Mouse (Mus musculus) liver, adult (tissue): ENCODE data around the gene Inpp5a.

Source experiments
- GATA4 ChIP-seq: IDR thresholded peaks from 2 replicates; pipeline ENCODE4 v1.6.1; 2014; ENCODE audit warnings: mild to moderate bottlenecking, low read length; ENCODE audit not compliant: insufficient replicate concordance

Inpp5a gene

DNA sequence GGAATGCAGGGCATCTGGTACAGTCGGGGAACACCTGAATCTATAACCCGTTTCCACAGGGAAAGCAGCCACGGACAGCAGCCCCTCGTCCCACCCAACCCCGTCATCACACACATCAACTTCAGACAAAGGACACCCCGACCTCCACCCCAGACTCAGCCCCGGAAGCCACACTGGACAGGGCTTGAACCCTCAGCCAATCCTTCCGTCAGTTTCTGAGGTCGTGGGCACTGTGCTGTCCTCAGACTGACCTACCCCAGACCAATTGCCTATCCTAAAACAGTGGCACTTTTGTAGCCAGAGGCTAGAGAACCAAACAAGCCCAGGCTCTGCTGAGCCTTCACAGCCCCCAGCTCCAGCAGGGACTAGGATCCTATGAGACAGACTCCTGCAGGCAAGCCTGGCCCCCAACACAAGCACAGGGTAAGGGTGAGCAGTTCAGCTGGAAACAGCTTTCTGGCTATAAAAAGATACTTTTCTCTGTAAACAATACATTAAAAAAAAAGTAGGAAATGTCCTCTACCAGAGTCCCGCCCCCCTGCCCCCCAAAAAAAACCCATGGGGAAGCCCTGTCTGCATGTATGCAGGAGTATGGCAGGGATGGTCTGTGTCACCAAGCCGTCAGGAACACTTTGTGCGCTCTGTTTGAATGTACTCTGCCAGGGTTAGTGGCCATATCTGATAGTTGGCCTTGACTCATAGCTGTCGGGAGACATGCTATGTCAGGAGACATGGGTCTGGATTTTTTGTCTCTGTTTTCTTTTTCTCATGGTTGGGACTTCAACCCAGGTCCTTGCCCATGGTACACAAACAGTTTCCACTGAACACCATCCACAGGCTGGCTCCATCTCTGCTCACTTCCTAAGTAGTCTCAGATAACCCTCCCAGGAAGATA lies 23.7 kb upstream of the Inpp5a start:
- TF ChIP-seq GATA4: peak; percentile 62; the same call in 1 of the 2 replicates

DNA sequence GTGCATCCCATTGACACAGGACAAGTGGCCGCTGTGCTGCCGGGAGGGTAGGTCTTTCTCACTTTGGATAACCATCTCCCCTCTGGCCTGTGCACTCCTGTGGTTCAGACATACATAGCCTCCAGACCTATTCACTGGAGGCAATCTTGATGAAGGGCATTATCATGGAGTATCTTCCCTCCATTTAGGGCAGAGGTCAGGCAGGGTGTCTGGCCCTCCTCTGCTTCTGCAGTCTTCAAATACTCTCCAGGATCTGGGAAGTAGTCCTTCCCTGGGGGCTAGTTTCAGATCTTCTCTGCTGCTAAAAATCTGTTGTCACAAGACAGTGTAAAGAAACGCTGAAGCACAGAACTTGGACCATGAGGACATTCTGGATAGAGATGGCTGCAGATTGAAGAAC lies 22.8 kb upstream of the Inpp5a start:
- no peak for TF ChIP-seq GATA4

DNA sequence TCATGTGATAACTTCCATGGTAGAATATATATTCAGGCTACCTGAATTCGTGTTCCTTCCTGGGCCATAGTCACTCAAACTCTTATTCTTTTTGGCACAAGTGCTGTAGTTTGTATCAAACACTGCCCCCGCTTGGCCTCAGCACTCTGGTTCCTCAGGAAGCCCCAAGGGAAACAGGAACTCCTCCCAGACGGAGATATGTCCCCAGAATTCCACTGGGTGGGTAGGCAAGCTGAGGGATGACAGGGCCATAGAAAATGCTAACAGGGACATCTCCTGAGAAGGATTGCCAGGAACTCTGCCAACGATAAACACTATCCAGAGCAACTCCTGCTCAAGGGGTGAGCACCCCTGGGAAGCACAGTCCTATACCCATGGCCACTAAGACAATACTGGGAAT lies 22.4 kb upstream of the Inpp5a start:
- TF ChIP-seq GATA4: peak; percentile 90; the same call in 1 of the 2 replicates

DNA sequence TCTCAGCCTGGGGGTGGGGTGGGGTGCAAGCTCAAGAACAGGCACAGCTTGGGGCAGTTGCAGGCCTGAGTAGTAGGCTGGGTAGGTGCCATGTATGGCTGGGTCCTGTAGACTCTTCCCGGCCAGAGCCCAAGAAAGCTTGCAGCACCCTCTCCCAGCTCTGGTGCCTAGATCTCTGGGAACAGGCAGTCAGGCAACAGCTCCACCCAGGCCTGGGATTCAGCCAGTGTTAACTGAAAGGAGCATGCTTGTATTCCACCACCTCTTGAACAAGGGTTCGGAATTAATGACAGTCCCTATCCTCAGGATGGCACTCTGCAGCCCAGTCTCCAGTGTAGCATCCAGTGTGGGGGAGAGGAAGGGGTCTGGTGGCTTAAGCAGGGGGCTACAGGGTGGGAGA lies 20.7 kb upstream of the Inpp5a start:
- no peak for TF ChIP-seq GATA4

DNA sequence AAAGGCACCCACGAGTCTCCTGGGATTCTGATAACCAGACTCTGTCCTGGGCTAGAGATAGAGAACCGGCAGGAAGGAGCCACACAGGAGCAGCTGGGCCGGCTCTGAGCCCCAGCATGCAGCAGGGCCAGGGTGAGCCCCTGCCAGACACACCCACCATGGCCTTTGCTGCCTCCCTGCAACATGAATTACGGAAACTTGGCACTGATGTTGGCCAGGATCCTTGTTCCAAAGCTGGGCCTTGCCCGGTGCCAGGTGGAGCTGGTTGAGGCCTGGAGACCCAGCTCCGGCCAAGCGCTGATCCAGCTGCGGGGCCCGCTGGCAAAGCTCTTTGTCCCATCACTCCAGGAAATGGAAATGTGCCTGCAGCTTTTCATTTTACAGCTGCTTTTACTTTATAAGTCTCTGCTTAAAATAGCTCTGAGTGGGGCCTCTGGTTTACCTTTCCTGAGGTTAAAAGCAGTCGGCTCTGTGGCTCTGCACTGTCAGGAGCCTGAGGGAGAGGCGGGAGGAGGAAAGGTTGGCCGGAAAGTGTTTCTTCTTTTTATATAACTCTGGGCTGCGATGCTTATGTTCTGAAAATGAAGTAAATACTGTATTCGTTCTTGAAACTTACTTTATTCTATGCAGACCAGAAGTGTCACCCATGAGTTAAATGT lies 20.1 kb upstream of the Inpp5a start:
- peak; percentile 89; the same call in 1 of the 2 replicates for TF ChIP-seq GATA4

DNA sequence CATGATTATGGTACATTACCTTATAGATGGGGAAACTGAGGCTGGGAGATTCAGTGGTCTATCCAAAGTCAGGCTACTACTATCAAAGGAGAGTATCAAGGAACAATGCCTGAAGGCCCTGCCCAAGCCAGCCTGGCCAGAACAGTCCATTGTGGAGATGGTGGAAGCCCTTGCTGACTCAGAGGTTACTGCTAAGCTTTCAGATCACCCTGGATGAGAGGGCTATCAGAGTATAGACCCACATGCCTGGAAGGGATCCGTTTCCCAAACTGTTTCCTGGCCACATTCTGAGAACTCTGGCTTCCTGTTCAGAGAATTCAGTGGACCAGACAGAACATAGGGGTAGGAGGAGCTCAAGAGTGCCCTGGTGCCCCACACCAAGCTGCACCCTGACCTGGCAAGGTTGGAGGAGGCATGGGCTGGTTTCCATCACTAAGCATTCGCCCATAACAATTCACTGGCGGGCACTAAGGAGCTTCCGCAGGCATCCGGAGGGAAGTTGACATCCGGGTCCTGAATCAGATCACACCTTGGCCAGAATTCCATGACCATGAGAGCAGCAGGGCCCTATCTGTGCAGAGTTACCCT lies 19.3 kb upstream of the Inpp5a start:
- TF ChIP-seq GATA4: peak; percentile 53; the same call in 1 of the 2 replicates

DNA sequence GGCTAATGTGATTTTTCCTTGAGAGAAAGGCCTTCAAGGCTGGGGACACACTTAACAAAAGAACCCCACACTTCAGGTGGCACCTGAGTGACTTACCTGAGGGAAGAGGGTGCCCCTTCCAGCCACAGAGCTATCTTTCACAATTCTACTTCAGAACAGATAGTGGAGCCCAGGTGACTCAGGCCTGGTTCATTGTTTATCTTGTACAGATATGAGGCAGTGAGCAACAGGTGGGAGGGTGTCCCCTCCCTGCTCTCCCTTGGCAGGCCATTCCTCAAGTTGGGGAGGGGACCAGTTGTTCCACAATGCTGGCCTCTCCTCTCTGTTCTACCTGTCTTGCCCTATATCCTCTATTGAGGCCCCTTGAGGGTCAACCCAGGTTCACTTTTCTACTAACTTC lies 17.5 kb upstream of the Inpp5a start:
- no peak for TF ChIP-seq GATA4

DNA sequence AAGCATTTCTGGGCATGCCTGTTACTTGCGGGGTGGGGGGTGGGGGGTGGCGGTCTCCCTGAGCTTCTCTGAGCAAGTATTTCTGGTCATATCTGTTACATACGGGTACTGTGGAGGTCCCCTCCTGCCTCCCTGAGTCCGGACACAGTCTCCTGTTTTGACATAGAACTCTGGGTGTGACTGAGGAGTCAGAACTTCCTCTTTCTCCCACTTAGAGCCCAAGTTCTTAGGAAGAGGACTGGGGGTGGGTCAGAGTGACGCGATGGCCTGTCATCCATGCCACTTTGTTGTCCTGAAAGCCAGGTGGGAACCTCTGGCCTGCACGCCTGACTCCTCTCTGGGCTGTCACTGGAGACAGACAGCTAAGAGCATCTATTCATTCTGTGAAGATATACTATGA lies 11.5 kb upstream of the Inpp5a start:
- TF ChIP-seq GATA4: no peak

DNA sequence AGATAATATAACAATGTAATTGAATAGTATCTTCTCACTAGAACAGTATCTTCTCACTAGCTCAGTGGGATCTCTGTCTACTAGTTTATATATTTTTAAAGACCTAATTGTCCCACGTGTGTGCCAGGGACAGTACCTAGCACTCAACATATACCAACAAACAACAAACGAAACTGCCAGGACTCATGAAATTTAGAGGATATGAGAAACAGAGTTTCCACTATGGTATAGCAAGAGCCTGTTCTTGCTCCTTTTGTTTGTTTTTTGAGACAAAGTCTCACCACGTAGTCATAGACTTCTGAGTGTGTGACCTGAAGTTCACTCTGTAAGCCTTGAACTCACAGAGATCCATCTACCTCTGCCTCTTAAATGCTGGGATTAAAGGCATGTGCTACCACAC lies 10.6 kb upstream of the Inpp5a start:
- TF ChIP-seq GATA4: no peak

DNA sequence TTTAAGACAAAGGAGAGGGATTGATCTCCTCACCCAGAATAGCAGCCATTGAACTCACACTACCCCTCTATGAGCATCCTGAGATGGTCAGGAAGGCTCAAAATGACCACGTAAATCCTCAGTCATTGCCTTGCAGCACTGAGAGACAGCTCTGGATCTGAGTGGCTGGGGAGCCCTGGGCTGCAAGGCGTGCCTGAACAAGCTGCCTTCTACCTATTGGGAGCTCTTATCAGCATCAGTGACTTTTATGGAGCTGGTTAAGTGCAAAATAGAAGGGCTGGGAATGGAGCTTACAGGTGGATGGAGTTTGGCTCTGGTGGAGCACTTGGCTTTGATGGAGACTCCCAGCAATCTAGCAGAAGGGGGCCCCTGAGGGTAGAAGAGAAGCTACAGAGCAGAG lies 9.2 kb upstream of the Inpp5a start:
- TF ChIP-seq GATA4: no peak

DNA sequence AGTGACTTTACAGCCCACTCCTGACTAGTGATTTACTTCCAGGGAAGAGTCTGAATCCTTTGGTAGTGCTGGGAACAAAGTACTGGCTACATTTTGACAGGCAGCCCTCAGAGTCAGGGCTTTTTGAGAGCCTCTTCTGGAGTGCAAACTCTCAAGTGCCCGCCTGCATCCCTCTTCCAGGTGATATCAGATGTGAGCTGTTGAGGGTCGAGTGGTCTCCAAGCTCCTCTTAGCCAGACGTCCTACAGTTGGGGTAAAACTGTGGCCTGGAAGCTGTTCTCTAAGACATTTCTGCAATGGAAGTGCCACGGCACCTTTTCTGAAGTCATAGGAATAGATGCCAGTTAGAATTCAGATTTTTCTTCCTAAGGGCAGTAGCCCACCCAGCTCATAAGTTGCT lies 8.7 kb upstream of the Inpp5a start:
- TF ChIP-seq GATA4: no peak

DNA sequence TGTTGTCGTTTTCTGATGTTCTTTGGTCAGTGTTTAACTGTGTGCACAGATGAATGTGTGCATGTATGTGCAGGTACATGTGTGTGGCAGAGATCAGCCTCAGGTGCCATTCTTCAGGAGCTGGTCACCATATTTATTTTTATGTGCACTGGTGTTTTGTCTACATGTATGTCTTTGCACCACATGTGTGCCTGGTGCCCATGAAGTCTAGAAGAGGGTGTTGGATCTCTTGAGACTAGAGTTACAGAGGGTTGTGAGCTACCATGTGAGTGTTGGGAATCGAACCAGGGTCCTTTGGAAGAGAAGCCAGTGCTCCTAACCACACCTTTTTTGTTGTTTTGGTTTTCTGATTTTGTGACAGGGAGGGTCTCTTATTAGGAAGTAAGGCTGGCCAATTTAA lies 7.0 kb upstream of the Inpp5a start:
- TF ChIP-seq GATA4: no peak

DNA sequence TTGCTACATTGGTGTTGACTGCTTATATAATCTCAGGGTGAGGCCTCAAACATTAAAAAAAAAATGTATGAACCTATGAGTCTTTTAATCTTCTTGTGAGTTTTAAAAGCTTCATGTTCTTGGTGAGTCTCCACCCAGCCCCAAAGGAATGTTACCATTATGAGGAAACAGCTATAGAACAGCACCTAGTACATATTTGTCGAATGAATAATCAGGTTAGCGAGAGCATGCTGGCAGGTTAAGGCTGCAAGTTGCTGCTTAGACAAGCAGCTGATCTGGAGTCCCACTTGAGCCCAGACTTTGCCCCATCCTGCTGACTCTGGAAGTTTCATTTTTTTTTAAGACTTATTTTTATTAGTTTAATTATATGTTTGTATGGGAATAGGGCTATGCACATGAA lies 6.1 kb upstream of the Inpp5a start:
- no peak for TF ChIP-seq GATA4

DNA sequence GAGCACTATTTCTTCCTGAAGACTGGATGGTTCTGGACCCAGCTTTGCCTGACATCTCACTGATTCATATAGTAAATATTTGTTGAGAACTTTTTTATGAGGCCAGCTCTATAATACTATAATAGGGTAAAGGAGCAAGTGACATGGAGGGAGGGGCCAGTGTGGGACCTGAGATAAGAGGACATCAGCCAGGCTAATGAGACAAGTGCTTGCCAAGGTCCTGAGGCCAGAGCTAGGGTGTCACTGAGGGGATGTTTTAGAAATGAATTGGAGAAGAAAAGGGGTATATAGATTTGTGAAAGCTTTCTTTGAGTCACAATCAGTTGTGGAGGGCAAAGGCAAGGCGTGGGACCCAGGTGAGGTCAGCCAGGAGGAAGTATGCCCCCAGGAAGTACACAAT lies 4.4 kb upstream of the Inpp5a start:
- no peak for TF ChIP-seq GATA4

DNA sequence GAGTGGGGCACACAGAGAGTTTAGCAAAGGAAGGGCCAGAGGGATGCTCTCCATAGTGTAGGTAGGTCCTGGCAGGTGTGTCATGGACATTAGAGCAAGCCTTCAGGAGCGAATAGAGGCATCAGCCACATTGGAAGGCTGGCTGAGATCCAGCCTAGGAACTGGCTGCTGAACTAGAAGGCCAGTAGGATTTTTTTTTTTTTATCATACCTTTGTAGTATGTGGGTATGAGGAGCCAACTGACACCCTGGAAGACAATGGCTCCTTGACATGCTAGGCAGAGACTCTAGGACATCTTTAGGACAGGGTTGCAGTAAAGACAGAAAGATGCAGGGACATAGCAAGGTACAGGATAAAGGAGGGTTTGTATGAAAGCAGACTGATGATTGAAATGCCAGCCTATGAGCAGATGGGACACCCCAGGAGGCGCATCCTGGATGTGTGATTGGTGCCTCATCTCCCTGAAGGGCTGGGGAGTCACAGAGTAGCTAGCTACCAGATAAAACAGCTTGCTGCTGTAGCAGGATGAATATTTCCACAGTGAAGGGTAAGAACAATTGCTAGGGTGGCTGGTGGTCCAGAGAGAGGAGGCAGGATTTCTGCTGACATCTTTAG lies 3.9 kb upstream of the Inpp5a start:
- TF ChIP-seq GATA4: no peak
